Mouse (Mus musculus) lung, postnatal 0 days (tissue): ENCODE results near the gene Kifc1. TPM values are rescaled to one million over a fixed set of nuclear protein-coding genes. Genes with fewer than 3 reads are reported as not detected.

ENCODE experiments used
- ATAC-seq: fragments of 200-750 bp; cut with Nextera tagmentation; 2 replicates; pipeline ENCODE4 v1.8.0; 2017; ENCODE audit warnings: moderate library complexity
- DNase-seq: peaks from one replicate; pipeline ENCODE4 v3.0.0-alpha.2; 2016; ENCODE audit warnings: low spot score
- H3K27ac ChIP-seq: fragments of 300-500 bp; sonication (generic); 2 replicates; pipeline ENCODE4 v1.5.1; 2014; ENCODE audit warnings: antibody characterized with exemption, mild to moderate bottlenecking, low read length, mixed read lengths
- H3K27me3 ChIP-seq: fragments of 300-500 bp; sonication (generic); replicated peaks from 2 replicates; pipeline ENCODE4 v1.6.1; 2014; ENCODE audit warnings: low read length, mixed read lengths; ENCODE audit not compliant: insufficient read depth
- H3K36me3 ChIP-seq: fragments of 300-500 bp; sonication (generic); 2 replicates; pipeline ENCODE4 v1.6.1; 2014; ENCODE audit warnings: low read length, mixed read lengths; ENCODE audit not compliant: insufficient read depth
- H3K4me1 ChIP-seq: fragments of 300-500 bp; sonication (generic); 2 replicates; pipeline ENCODE4 v1.6.1; 2014; ENCODE audit warnings: antibody characterized with exemption, low read depth, low read length, mixed read lengths; ENCODE audit not compliant: insufficient read depth
- H3K4me2 ChIP-seq: fragments of 300-500 bp; sonication (generic); replicated peaks from 2 replicates; pipeline ENCODE4 v1.6.1; 2014; ENCODE audit warnings: low read depth, mild to moderate bottlenecking, low read length, moderate library complexity, mixed read lengths
- H3K4me3 ChIP-seq: fragments of 300-500 bp; sonication (generic); 2 replicates; pipeline ENCODE4 v1.5.1; 2014; ENCODE audit warnings: low read depth, low read length
- H3K9ac ChIP-seq: fragments of 300-500 bp; sonication (generic); replicated peaks from 2 replicates; pipeline ENCODE4 v1.6.1; 2014; ENCODE audit warnings: low read depth, mild to moderate bottlenecking
- H3K9me3 ChIP-seq: fragments of 300-500 bp; sonication (generic); 2 replicates; pipeline ENCODE4 v1.6.1; 2016; ENCODE audit warnings: low read length, mixed read lengths
- CTCF ChIP-seq: IDR thresholded peaks from 2 replicates; pipeline ENCODE4 v1.5.1; 2016; ENCODE audit warnings: antibody characterized with exemption, mild to moderate bottlenecking
- EP300 ChIP-seq: IDR thresholded peaks from 2 replicates; pipeline ENCODE4 v1.6.1; 2016; ENCODE audit warnings: antibody characterized with exemption, mild to moderate bottlenecking, control low read depth
- WGBS: fragments of 180-500 bp; shearing (Covaris S2); extraction: QIAGEN DNeasy Blood & Tissue Kit; methylation state at CpG from one replicate; pipeline ENCODE4 v1.1.7; 2014; 5-methylcytosine and 5-hydroxymethylcytosine counted together
- polyA plus RNA-seq: library from polyadenylated mRNA; unstranded; fragments of >200 nt; fragmentation: Nextera tagmentation; extraction: Ambion mirVana; gene quantifications from 2 replicates; pipeline ENCODE4 v1.2.1, GENCODE M21; 2015

Gene Kifc1
- polyA plus RNA-seq, 1 experiment from 2014 or later: 0.37 TPM

DNA sequence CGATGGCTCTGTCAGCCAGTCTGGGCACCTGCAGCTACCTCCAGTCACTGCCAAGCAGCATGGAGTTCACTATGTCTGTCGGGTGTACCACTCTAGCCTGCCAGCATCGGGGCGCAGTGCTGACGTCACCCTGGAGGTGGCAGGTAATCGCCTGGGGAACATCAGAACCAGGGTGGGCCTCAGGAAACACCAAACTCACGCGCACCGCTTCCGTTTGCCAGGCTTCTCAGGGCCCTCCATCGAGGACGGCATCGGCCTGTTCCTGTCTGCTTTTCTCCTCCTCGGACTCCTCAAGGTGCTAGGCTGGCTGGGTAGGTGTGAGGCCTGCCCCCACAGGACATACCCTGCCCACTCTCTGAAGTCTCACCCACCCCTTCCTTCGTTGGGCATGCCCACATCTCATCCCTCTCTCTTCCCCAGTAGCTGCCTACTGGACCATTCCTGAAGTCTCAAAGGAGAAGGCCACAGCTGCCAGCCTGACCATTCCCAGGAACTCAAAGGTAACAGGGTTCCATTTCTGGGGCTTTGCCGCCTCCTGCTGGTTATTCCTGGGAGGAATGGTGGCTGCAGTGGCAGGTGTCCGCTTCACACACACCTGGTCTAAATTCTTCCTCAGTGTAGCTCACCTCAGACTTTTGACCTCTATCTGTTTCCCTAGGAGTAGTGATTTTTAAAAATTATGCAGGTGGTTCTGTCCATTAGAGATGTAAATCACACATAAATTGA is 35.9 kb upstream of the Kifc1 start:
- Histone ChIP-seq H3K9me3 (no peaks in the 10 kb centered on the region), H3K9ac (no peak overlapping the region), H3K4me2 (no peak overlapping the region), H3K36me3 (peaks cover 11% of the 10 kb centered on the region), H3K4me3 (no peak overlapping the region), H3K27me3 (no peaks in the 10 kb centered on the region), H3K4me1 (peaks cover 5% of the 10 kb centered on the region; the same call in 1 of the 2 replicates), H3K27ac (no peak overlapping the region)
- WGBS: 70% methylated on average over 17 of the region's 17 CpGs
- ATAC-seq (no peak), DNase-seq (no peak)
- TF ChIP-seq CTCF: peak; percentile 60
- TF ChIP-seq EP300: no peak

DNA sequence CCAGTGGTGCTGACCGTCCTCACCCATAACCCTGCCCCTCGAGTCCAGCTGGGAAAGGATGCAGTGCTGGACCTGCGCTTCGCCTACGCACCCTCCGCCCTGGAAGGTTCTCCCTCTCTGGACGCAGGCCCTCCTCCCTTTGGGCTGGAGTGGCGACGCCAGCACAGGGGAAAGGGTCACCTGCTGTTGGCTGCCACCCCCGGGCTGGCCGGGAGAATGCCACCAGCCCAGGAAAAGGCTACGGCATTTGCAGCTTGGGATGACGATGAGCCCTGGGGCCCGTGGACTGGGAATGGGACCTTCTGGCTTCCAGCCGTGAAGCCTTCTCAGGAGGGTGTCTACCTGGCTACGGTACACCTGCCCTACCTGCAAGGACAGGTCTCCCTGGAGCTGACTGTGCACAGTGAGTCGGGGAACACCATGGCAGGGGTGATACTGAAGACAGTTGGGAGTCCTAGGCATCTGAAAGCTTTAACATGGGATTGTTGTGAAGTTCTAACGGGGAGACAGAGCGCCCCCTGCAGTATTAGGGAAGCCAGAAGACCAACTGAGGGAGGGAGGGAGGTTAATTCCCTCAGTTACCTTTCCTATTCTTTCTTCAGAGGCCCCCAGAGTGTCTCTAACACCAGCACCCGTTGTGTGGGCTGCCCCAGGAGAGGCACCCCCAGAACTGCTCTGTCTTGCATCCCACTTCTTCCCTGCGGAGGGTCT is 35.1 kb upstream of the Kifc1 start:
- Histone ChIP-seq H3K36me3 (peaks cover 11% of the 10 kb centered on the region), H3K4me1 (peaks cover 6% of the 10 kb centered on the region; the same call in 1 of the 2 replicates), H3K9me3 (no peaks in the 10 kb centered on the region), H3K9ac (no peak overlapping the region), H3K4me3 (no peak overlapping the region), H3K27me3 (no peaks in the 10 kb centered on the region), H3K27ac (no peak overlapping the region), H3K4me2 (no peak overlapping the region)
- ATAC-seq (no peak), DNase-seq (no peak)
- TF ChIP-seq EP300: no peak
- TF ChIP-seq CTCF: peak; percentile 35; the same call in 1 of the 2 replicates
- 80% methylated on average over 21 of the region's 21 CpGs for WGBS

DNA sequence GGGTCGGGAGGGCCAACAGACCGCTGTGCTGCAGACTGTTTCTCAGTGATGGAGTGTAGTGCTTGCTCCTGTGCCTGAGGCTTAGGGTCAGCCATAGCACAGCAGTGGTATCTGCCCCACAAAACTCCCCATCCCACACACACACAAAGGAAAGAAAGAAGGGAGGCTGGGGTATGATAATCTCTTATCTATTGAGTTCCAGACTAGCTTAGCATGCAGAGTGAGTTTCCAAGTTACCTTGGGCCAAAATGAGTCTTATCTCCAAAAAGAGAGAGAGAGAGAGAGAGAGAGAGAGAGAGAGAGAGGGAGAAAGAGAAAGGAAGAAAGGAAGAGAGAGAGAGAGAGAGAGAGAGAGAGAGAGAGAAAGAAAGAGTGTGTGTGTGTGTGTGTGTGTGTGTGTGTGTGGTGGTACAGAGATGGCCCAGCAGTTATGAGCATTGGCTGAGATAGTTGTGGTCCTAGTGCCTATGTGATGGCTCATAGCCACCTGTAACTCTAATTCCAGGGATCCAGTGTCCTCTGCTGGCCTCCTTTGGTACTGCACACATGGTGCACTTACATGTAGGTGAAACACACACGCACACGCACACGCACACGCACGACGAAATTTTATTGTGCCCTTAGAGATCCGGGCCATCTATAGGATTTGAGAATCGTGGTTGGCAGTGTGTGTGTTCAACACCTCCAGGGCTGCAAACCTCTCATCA is 34.3 kb upstream of the Kifc1 start:
- Histone ChIP-seq H3K9me3 (no peaks in the 10 kb centered on the region), H3K4me2 (no peak overlapping the region), H3K4me3 (no peak overlapping the region), H3K9ac (no peak overlapping the region), H3K27me3 (no peaks in the 10 kb centered on the region), H3K4me1 (peaks cover 6% of the 10 kb centered on the region; the same call in 1 of the 2 replicates), H3K27ac (no peak overlapping the region), H3K36me3 (peaks cover 11% of the 10 kb centered on the region)
- ATAC-seq (no peak), DNase-seq (peak; percentile 37)
- TF ChIP-seq EP300 (no peak), CTCF (peak; percentile 76)
- WGBS: 85% methylated on average over 10 of the region's 10 CpGs

DNA sequence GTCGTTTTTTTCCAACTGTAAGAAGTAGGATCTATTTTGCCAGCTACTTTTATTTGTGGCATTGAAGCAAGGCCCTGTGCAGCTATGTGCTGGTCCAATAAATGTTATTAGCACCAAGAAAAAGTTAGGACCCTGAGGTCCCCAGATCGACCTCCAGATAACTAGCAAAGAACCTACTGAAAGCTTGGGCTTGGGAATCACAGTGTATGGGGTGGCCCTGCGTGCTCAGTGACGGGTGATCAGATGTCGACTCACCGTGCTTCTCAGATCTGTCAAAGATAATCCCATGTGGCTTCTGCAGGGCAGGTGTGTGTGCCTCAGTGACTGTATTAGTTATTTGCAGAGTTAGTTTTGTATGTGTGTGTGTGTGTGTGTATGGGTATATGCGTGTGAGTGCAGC is 30.9 kb upstream of the Kifc1 start:
- 83% methylated on average over 7 of the region's 7 CpGs for whole genome bisulfite sequencing
- Histone ChIP-seq H3K4me1 (peaks cover 6% of the 10 kb centered on the region; the same call in 1 of the 2 replicates), H3K27ac (no peak overlapping the region), H3K9me3 (no peaks in the 10 kb centered on the region), H3K36me3 (peaks cover 11% of the 10 kb centered on the region), H3K9ac (peak overlapping the region; percentile 12; the same call in 1 of the 2 replicates), H3K4me3 (no peak overlapping the region), H3K4me2 (no peak overlapping the region), H3K27me3 (no peaks in the 10 kb centered on the region)
- TF ChIP-seq EP300 (no peak), CTCF (no peak)
- no peak for DNase-seq
- no peak for ATAC-seq

DNA sequence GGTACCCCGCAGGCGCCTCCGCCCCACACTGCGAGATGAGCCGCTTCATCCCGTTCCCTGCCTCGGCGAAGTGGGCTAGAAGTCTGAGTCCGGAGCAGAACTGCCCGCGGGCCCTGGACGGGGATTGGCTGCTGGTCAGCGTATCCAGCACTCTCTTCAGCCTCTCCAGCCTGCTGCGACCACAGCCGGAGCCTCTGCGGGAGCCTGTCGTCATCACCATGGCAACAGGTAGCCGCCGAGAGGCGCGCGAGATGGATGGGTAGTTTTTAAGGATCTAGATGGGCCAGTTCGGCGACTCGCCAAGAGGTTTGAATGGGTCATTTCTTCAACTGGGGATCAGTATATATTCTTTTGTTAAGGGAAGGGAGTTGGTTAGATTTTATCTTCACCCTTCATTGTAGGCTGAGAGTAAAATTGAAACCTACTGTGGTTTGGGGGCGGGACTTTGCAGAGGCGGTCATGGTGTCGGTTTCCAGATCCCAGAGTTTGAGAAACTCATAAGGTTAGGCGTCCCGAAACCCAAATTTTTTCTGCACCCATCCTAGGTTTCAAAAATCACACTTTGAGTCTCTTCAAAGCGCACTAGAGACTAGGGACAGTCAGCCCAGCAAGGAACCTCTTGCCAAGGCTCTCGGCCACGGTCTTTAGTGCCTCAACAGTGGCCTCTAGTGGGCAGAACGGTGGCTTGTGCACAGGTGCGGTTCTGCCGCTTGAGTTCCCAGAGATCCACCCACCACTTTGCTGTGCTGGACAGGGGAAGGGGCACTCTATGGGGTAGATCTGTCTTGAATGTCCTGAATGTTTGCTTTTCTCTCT is 30.0 kb upstream of the Kifc1 start:
- peaks cover 6% of the 10 kb centered on the region; the same call in 1 of the 2 replicates for H3K4me1 ChIP-seq
- ATAC-seq: peak; percentile 34
- H3K4me3 ChIP-seq: peak overlapping the region; percentile 75
- DNase-seq: peak; percentile 93
- peak overlapping the region; percentile 77 for H3K9ac ChIP-seq
- 1% methylated on average over 36 of the region's 36 CpGs for WGBS
- peaks cover 3% of the 10 kb centered on the region; the same call in 1 of the 2 replicates for H3K36me3 ChIP-seq
- H3K9me3 ChIP-seq: no peaks in the 10 kb centered on the region
- H3K4me2 ChIP-seq: peak overlapping the region; percentile 98
- peak overlapping the region; percentile 91 for H3K27ac ChIP-seq
- no peaks in the 10 kb centered on the region for H3K27me3 ChIP-seq
- TF ChIP-seq EP300 (no peak; the same call in 1 of the 2 replicates), CTCF (peak; percentile 91)
